Mouse (Mus musculus): ENCODE measurements around the gene Agbl1.

DNA sequence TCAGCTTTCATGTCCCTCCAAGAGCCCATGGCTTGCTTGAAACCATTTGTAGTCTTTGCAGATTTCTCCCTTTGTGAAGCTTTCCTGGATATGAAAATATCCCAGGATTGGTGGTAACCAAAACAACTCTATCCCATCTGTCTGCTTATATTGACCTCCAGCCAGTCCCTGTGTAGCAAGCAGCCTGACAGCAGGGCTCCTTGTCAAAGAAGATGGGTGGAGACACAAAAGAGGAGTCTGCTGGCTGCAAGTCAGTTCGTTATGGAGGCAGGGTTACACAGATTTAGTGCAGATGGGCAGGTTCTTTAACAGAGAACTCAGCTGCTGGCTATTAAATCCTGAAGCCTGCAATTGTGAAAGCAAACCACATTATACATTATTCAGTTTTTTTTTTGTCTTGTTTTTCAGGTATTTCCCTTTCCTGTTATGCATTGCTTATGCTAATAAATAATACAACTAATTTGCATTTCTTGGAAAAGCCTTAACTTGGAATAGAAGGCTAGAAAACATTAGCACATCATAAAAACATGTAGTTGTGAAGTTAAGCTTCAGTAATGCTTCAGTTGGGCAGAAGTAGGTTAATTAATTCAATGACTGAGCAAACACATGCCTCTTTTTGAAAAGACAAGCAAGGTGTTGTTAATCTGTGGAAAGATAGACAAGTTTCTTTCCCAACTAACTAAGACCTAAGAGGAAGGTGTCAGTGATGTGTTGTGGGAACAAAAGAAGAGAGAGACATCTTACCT lies 559.0 kb downstream of the Agbl1 start:
- TF ChIP-seq ZNF384 (IDR thresholded peaks at IDR 0.05; ENCODE audit: low read depth, low read length) (no peak), KAT2A (IDR thresholded peaks at IDR 0.05; ENCODE audit: insufficient replicate concordance, low read length) (no peak), ELF1 (IDR thresholded peaks at IDR 0.05; ENCODE audit: low read depth, low read length) (no peak), CTCF (conservative IDR thresholded peaks at IDR 0.05 in 1 of 2, IDR thresholded peaks at IDR 0.05 in 1 of 2; ENCODE audit: low read depth in 2 of 2, low read length in 2 of 2) (no peak)

Data from CH12.LX (cell line).